Mouse (Mus musculus): ENCODE measurements around the gene Fam83e.

The Fam83e gene

DNA sequence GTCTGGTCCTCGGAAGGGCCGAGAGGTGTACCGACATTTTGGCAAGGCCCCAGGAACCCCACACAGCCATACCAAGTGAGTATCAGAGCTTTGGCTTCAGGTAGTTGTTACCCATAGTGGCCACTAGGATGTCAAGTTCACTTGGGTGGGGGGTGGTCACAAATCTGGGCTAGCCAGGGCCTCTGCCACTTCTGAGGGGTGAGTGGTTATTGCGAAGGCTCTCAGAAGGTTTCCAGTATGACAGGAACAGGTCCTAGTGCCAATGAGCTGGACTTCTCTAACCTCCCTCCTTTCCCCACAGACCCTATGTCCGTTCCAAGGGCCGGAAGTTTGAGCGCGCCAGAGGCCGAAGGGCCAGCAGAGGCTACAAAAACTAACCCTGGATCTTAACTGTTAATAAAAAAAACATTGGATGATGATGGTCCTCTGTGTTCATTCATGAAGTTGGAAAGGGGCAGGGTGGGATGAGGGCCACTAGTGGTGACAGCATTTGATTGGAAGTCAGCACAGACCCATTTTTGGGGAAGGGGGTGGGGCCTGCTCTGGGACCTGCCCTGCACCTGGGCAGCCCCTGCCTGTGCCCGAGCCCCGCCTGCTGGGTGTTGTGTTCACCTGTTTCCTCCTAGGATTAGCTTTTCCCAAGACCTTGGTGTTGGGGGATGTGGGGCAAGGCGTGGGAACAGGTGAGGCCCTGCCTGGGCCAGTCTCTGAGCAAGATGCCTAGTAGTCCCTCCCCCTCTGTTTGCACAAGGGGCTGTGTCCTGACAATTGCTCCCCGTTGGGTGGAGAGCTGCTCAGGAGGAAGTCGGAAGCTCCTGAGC, at the start of gene Fam83e:
TSS of gene Fam83e (plus strand) at position 800 of the 821 bp plus-strand sequence.
- no peak for DNase-seq (ENCODE audit: low read depth in 2 of 2, low spot score in 2 of 2)

DNA sequence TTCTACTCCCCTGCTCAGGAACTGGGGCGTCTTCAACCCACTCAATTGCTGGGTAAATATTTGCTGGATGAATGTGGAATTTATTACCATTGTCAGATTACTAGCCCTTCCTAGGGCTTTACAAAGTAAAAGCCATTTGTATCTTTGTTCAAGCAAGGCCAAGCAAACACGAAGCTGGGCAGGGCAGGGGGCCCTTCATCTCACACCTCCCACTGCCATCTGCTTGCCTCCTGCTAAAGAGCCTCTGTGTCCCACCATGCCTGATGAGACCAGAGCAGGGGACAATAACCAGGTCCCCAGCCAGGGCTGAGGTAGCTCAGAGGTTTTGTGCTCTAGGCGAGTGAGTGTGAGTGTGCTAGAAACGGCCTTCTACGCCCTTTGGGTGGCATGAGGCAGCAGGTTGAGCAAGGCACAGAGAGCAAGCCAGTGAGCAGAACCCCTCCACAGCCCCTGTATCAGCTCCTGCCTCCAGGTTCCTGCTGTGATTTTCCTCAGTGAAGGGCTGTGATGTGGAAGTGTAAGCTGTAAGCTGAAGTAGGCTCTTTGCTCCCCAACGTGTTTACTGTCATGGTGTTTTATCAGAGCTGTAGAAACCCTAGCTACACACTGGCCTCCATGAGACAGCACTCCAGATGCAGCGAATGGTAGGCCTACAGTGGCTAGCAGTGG, 43.3 kb upstream of the Fam83e start:
- no peak for DNase-seq (ENCODE audit: low read depth in 2 of 2, low spot score in 2 of 2)

DNA sequence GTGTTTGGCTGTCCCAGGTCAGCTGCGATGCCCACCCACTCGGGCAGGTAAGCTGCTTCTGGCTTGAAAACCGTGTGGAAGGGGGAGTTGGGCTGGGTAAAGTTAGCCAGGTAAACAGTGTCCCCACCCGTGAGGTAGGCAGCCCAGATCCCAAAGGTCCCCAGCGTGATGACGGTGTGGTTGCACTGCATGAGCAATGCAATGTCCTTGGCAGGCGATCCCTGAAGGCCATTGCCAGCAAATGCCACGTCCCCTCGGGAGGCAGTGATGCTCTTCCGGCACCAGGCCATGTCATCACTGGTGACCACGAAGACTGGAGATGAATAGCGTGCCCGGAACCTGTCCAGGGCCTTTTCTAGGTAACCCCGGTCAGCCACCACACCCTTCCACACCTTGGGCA, 42.5 kb upstream of the Fam83e start:
- no peak for DNase-seq (ENCODE audit: low read depth in 2 of 2, low spot score in 2 of 2)

DNA sequence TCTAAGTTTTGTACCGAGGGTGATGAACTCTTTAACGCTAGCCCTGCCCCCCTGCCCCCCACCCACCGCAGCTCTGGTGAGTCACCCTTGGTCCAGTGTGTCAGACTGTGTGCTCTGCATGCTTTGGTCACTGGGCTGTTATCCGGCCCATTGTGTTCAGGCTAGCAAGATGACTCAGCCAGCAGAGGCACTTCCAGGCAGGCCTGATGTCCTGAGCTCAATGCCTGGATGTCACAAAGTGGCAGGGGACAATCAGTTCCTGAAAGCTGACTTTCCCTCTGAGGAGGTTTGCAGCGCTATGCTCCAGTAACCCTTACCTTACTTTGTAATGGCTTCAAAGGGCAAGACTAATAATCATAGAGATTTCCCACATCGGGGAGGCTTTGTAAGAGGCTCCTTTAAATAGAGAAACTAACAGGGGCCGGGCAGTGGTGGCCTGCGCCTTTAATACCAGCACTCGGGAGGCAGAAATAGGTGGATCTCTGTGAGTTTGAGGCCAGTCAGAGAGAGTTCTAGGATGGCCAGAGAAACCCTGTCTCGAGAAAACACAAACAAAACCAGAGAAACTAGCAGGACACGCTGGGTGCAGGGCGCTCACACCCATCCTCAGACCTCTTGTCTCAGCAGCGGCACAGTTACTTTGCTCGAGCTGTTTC, 40.9 kb upstream of the Fam83e start:
- DNase-seq (ENCODE audit: low read depth in 2 of 2, low spot score in 2 of 2): no peak

DNA sequence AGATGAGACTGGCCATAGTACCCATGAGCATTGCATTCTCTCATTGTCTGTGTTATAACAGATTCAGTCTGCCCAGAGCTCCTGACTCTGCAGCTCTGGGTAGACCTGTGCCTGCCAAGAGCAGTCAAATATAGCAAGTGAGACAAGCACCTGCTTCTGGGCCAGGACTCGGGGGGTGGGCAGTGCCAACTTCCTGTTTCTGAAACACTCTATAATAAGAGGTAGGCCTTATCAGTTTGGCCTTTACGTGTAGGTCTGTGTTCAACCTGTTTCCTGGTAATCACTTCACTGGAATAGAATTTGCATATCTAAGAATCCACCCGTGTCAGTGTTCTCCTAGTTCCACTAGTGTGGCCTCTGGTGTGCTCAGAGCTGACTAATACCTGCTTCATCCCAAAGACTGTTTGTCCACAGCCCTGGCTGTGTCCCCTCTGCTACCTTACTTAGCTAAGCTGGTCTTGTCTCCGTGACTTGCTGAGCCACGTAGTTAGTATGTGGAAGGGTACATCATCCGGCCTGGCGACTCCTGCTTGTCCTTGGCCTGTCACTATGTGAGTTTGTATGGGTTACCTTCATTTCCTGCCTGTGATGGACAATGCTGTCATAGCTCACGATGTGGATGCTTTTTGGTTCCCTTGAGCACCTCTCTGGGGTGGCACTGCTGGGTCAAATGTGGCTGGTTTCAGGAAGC, 39.8 kb upstream of the Fam83e start:
- no peak for DNase-seq (ENCODE audit: low read depth in 2 of 2, low spot score in 2 of 2)

DNA sequence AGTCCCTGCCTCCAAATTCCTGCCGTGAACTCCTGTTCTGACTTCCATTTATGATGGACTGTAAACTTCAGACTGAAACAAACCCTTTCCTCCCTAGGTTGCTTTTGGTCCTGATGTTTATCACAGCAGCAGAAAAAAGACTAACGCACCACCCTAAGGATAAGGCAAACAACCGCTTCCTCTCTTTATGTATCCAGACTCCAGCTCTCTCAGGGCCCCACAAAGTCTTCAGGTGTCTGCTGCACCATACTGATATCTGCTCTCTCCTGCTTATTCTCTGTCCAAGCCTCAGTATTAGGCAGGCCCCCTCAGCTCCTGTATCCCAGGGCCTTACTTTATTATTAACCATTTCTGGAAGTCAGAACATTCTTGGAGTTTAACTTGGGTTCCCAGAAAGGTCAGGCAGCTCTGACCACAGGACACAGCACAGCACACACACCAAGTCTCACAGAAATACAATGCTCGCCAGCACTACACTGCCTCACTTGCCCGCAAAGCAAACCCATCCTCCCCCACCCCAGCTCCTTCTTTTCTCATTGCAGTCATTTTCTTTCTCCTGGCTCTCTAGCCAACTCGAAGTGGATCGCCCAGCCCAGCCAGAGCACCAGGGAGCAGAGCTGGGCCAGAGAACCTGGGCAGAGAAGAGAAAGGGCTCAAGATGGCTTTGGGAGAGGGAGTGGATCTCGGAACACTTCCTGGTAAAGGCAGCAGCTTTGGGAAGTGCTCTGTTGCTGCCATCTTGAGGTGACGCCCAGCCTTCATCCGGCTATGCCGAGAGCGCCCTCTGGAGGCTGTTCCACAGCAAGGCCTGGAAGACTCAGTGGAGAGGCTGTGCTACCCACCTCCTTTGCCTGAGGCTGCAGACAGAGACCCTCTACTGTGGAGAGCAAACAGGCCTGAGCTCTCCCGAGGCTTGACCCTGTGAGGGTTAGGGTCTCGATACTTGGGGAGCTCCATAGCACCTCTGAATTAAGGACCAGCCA, 38.6 kb upstream of the Fam83e start:
- DNase-seq (ENCODE audit: low read depth in 2 of 2, low spot score in 2 of 2): peak; percentile 69 to 79

DNA sequence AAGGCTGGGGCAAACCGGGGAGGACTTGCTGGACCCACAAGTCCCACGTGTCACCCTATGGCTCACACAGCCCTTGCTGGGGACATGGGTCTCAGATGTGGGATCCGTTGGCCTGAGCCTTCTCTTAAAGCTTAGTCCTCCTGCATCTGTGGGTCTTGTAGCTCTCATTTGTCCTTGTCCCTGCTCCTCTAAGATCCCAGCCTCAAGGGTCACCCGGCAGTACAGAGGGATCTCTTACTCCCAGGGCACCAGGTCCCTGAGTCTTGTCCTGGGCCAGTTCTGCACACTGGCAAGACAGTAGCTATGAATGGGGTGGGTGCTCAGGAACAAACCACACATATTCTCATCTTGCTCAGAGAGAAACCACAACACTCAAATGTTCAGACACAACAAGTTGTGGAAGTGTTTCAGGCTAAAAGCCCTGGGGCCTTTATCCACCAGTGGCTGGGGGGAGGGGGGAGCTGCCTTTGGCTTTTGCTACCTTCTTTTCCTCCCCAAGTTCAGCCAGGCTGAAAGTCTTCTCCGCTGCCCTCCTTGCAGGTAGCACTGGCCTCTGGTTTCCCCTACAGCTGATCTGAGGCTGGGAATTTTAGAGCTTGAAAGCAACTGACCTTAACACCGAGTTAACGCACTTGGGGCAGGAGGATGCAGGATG, 37.5 kb upstream of the Fam83e start, which contains the start of gene Ntn5:
TSS of gene Ntn5 (plus strand) at position 627 of the 655 bp plus-strand sequence.
- DNase-seq (ENCODE audit: low read depth in 2 of 2, low spot score in 2 of 2): peak in 1 of 2 experiments; percentile 30

DNA sequence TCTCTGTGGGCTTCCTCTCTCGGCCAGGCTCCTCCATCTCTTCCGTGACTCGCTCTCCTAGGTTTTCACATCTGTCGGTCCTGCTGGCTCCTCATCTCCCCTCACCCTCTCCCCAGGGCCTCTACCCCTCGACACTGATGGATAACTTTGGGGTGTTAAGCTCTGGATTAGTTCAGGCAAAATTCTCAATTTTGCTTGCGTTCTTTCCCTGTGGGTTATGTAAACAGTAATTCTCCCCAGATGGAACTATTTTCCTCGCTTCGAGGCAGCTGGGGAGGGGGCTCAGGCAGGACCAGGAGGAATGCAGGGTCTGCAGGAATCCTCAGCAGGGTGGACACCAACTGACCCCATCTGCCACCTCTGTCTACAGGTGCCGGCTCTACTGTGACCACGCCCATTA, 35.2 kb upstream of the Fam83e start:
- no peak for DNase-seq (ENCODE audit: low read depth in 2 of 2, low spot score in 2 of 2)

DNA sequence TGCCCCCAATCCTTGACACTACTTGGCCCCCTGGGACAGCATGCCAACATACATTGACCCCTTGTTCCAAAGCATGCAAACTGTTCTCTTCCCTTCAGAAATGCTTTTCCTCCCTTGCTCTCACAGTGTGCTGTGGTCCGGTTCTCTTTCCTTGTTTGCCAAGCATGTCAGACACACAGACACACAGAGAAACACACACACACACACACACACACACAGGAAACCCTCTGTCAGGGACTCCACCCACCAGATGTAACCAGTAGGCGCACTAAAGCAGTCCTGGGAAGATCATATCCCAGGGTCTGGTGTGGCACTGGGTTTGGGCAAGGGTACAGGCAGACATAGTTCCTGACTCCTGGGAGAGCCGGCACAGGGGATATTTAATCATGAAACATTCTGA, 34.2 kb upstream of the Fam83e start:
- no peak for DNase-seq (ENCODE audit: low read depth in 2 of 2, low spot score in 2 of 2)

DNA sequence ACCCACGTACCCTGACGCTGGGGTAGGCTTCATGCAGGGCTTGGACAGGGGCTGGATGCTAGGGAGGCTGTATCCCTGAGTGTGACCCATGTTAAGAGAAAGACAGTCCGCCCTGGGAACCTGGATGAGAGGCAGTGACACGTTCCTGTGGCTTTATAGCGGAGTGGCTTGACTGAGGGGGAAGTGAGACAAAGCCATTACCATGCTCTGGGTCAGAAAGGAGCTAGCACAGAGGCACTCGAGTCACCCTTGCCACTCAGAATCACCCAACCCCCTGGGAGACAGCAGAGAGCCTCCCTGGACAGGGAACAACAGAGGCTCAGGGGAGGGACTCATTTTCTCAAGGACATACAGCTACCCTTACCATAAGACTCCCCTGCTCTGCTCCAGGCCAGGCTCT, 31.9 kb upstream of the Fam83e start:
- no peak for DNase-seq (ENCODE audit: low read depth in 2 of 2, low spot score in 2 of 2)

DNA sequence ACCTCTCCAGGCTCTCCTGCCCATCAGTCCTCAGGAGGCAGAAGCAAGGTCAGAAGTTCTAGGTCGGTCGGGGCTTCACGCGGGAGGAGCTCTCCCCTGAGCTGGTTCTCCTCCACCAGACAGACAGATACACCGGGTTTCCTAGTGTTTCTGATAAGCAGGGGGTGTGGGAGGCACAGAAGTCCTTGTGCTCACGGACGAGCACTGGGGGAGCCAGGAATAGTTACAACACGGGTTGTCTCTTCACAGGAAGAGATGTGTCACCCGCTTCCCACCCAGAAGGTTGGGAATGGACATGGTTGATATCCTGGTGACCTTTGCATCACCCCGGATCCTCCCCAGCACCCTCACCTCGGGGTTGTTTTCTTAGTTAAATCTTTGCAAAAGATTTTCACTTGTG, 31.2 kb upstream of the Fam83e start:
- no peak for DNase-seq (ENCODE audit: low read depth in 2 of 2, low spot score in 2 of 2)

DNA sequence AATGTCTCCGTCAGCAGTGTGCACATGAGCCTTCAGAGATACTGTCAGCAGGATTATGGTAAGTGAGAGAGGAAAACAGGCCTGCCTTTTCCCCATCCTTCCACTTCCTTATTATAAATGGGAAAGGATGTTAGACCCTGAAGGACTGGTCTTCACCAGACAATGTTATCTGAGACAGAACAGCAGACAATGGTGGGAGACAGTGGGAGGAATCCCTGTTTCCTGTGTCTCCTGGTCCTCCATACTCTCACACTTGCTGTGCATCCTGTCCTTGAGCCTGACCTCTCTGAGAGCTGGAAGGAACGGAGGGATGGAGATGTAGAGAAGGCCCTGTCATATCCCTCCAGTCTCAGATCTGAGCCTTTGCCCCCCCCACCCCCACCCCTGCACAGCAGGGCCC, 28.6 kb upstream of the Fam83e start:
- DNase-seq (ENCODE audit: low read depth in 2 of 2, low spot score in 2 of 2): no peak

DNA sequence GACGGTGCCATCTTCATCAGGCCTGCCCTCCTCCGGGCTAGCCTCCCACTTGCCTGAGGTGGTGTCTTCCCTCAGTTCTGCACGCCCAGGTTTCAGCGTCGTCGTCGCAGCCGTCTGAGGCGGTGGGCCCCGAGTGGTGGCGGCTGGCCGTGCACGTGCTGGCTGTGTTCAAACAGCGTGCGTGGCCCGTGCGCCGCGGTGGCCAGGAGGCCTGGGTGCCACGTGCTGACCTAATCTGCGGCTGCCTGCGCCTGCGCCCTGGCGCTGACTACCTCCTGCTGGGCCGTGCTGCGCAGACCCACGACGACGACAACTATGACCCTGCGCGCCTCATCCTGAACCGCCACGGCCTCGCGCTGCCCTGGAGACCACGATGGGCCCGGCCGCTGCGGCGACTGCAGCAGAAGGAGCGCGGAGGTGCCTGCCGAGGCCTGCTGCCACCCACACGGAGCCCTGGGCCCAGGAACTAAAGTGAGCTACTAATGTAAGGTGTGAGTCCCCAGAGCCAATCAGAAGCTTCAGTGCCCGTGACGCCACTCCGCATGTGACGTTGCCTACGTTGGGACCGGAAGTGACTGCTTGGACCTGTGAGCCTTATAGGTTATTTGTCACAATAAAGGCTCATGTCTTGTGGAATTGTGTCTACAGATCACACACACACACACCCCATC, 27.0 kb upstream of the Fam83e start, which contains the start of gene Sec1:
TSS of gene Sec1 (minus strand) at position 482 of the 671 bp plus-strand sequence.
- no peak for DNase-seq (ENCODE audit: low read depth in 2 of 2, low spot score in 2 of 2)

DNA sequence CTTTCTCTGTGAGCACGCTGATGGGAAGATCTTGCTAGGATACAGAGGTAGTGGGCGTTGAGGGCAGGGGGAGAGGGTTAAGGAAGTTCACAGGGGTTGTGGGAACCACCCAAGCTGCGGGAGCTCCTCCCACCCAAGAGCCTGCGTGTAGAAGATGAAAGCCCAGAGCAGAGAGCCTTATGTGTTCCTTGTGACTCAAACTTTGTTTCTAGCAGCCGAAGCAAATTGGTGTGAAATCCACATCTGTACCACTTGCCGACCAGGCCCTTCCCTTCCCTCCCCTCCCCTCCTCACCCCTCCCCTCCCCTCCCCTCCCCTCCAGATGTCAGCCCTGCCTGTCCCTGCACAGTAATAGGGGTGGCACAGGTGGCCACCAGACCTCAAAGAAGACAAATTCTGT, 25.9 kb upstream of the Fam83e start:
- no peak for DNase-seq (ENCODE audit: low read depth in 2 of 2, low spot score in 2 of 2)

DNA sequence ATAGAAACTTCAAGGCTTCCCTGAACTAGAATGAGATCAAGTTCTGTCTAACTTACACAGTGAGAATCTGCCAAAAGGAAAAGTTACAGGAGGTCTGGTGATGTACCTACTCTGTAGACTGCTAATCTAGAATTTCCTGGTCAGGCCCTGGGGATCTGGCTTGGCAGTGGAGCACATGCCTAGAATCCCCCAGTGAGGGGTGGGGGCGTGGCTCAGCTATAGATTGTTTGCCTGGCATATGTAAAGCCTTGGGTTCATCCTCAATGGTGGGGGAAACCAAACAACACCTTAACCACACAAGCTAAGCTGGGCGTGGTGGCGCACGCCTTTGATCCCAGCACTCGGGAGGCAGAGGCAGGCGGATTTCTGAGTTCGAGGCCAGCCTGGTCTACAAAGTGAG, 23.1 kb upstream of the Fam83e start:
- DNase-seq (ENCODE audit: low read depth in 2 of 2, low spot score in 2 of 2): no peak

DNA sequence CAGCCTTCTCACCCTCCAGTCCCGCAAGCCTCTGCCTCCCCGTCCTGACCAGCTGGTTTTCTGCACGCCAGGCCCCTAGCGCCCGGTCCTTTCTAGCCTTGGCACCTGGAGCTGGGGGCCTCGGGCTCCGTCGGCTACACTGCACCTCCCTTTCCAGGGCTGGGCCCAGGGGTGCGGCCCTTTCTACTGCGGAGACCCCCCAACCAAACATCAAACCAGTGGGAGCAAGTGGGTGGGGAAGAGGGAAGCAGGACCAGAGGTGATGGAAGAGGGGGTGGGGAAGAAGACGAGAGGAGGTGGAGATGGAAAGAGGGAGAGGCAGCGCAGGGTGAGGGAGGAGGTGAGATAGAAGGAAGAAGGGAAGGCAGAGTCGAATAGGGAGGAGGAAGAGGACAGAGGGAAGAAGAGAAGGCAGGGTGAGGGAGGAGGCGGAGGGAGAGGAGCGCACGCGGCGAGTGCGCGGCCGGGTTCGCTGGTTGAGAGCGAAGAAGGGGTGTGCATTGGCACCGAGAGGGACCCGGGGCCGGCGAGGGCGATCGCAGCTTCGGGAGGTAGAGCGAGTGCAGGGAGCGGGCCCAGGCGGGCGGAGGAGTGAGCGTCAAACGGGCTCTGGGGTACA, 21.4 kb upstream of the Fam83e start, which contains the start of gene Car11:
TSS of gene Car11 (plus strand) at position 321 of the 619 bp plus-strand sequence.
- DNase-seq (ENCODE audit: low read depth in 2 of 2, low spot score in 2 of 2): no peak

DNA sequence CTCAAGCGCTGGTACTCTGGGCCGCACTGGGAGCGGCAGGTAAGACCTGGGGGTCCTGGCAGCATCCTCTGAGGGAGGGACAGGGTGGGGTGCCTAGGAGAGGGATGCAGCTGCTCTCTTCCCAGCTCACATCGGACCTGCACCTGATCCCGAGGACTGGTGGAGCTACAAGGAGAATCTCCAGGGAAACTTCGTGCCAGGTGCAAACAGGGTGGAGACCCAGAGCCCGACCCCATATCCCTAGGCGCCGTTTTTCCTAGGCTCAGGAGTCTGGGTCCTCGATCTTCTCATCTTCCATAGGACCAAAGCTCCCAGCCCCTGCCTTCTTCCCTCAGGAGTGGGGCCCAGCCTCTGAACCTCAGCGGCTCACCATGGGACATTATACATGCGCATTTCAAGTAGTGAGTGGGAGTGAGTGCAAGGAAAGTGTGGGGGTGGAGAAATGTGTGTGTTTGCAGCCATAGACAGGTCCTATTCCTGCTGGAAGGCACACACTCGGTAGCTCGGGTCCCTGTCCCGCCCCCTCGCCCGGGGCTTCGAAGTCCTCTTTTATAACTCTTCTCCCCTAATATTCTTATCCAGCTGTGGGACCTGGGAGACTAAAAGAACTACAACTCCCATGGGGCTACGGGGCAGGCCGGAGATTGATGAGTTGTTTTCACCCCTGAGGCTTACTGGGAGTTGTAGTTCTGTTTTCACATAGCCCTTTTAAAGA, 20.6 kb upstream of the Fam83e start:
- peak in 1 of 2 experiments; percentile 66 for DNase-seq (ENCODE audit: low read depth in 2 of 2, low spot score in 2 of 2)

DNA sequence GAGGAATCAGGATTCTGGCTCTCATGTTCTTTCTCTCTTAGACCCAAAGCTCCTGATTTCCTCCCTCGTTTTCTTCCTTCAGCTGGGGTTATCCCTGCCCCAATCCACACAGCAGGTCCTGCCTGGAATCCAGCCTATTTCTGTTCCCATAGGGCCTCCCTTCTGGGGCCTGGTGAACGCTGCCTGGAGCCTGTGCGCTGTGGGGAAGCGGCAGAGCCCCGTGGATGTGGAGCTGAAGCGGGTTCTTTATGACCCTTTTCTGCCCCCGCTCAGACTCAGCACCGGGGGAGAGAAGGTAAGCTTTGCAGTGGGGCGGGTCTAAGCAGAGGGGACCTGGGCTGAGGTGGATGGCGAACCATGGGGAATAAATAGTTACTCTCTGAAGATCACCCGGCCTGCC, 19.9 kb upstream of the Fam83e start:
- DNase-seq (ENCODE audit: low read depth in 2 of 2, low spot score in 2 of 2): no peak

Data from CD8-positive naive resting alpha-beta T cell, adult 2 months (primary cell).